Mouse (Mus musculus) stomach, embryonic 14.5 days (tissue): ENCODE measurements around the gene Scaper. TPM values are rescaled to one million over a fixed set of nuclear protein-coding genes. Genes with fewer than 3 reads are reported as not detected.

Experiments
- ATAC-seq: fragments of 200-750 bp; cut with Nextera tagmentation; 2 replicates; pipeline ENCODE4 v1.8.0; 2017; ENCODE audit warnings: low read depth, moderate TSS enrichment; ENCODE audit not compliant: insufficient number of reproducible peaks, insufficient read depth, low FRiP score
- H3K27ac ChIP-seq: fragments of 300-500 bp; sonication (generic); 2 replicates; pipeline ENCODE4 v1.5.1; 2014; ENCODE audit warnings: mild to moderate bottlenecking, low read length, moderate library complexity, mixed read lengths
- H3K27me3 ChIP-seq: fragments of 300-500 bp; sonication (generic); 2 replicates; pipeline ENCODE4 v1.6.1; 2014; ENCODE audit warnings: low read length, control low read depth, mixed read lengths; ENCODE audit not compliant: control insufficient read depth, insufficient read depth
- H3K36me3 ChIP-seq: fragments of 300-500 bp; sonication (generic); 2 replicates; pipeline ENCODE4 v1.6.1; 2014; ENCODE audit warnings: mild to moderate bottlenecking, control low read depth, low read length, moderate library complexity, mixed read lengths; ENCODE audit not compliant: control insufficient read depth, insufficient read depth
- H3K4me1 ChIP-seq: fragments of 300-500 bp; sonication (generic); 2 replicates; pipeline ENCODE4 v1.6.1; 2014; ENCODE audit warnings: low read length, control low read depth, mixed read lengths; ENCODE audit not compliant: control insufficient read depth, insufficient read depth
- H3K4me2 ChIP-seq: fragments of 300-500 bp; sonication (generic); replicated peaks from 2 replicates; pipeline ENCODE4 v1.6.1; 2014; ENCODE audit warnings: low read depth, low read length, control low read depth
- H3K4me3 ChIP-seq: fragments of 300-500 bp; sonication (generic); 2 replicates; pipeline ENCODE4 v1.5.1; 2014; ENCODE audit warnings: low read depth, low read length, control low read depth
- H3K9ac ChIP-seq: fragments of 300-500 bp; sonication (generic); replicated peaks from 2 replicates; pipeline ENCODE4 v1.6.1; 2014; ENCODE audit warnings: low read depth, mild to moderate bottlenecking, control low read depth, low read length, moderate library complexity, mixed read lengths
- H3K9me3 ChIP-seq: fragments of 300-500 bp; sonication (generic); 2 replicates; pipeline ENCODE4 v1.6.1; 2016; ENCODE audit warnings: low read depth, low read length, control low read depth; ENCODE audit not compliant: control insufficient read depth
- WGBS: fragments of 180-500 bp; shearing (Covaris S2); extraction: QIAGEN DNeasy Blood & Tissue Kit; methylation state at CpG from one replicate; pipeline ENCODE4 v1.1.7; 2014; 5-methylcytosine and 5-hydroxymethylcytosine counted together
- polyA plus RNA-seq: library from polyadenylated mRNA; unstranded; fragments of >200 nt; fragmentation: Nextera tagmentation; extraction: Ambion mirVana; gene quantifications from 2 replicates; pipeline ENCODE4 v1.2.1, GENCODE M21; 2014

Gene Scaper
- polyA plus RNA-seq, 1 experiment from 2014 or later, result 12.1 TPM

- H3K4me3 ChIP-seq, result no peak overlapping the region
- H3K4me1 ChIP-seq, result peaks cover 4% of the 10 kb centered on the region; the same call in 1 of the 2 replicates
- 42% methylated on average over 1 of the region's 1 CpGs for WGBS
- H3K4me2 ChIP-seq, result no peak overlapping the region
- no peaks in the 10 kb centered on the region for H3K36me3 ChIP-seq
- no peak overlapping the region for H3K27ac ChIP-seq
- H3K9ac ChIP-seq, result no peak overlapping the region
- no peaks in the 10 kb centered on the region for H3K9me3 ChIP-seq
- no peaks in the 10 kb centered on the region for H3K27me3 ChIP-seq
- ATAC-seq, result no peak
These were observed 242.6 kb downstream of the Scaper start for GRCm38 (mm10) chr9:55695307-55695706.

GRCm38 (mm10) chr9:55677099-55677498 is 260.8 kb downstream of the Scaper start:
- Histone ChIP-seq H3K4me2 (no peak overlapping the region), H3K27ac (no peak overlapping the region), H3K9ac (no peak overlapping the region), H3K36me3 (no peaks in the 10 kb centered on the region), H3K4me3 (no peak overlapping the region), H3K27me3 (no peaks in the 10 kb centered on the region), H3K4me1 (no peaks in the 10 kb centered on the region), H3K9me3 (no peaks in the 10 kb centered on the region)
- no peak for ATAC-seq

GRCm38 (mm10) chr9:55646444-55646843 is 291.5 kb downstream of the Scaper start:
- Histone ChIP-seq H3K9ac (no peak overlapping the region), H3K4me1 (no peaks in the 10 kb centered on the region), H3K4me2 (no peak overlapping the region), H3K9me3 (no peaks in the 10 kb centered on the region), H3K4me3 (no peak overlapping the region), H3K27ac (no peak overlapping the region), H3K36me3 (no peaks in the 10 kb centered on the region), H3K27me3 (no peaks in the 10 kb centered on the region)
- ATAC-seq, result no peak
- 91% methylated on average over 2 of the region's 2 CpGs for WGBS

GRCm38 (mm10) chr9:55626990-55627389 is 310.9 kb downstream of the Scaper start:
- H3K9me3 ChIP-seq, result no peaks in the 10 kb centered on the region; the same call in 1 of the 2 replicates
- H3K36me3 ChIP-seq, result no peaks in the 10 kb centered on the region
- WGBS, result 77% methylated on average over 5 of the region's 5 CpGs
- no peak overlapping the region for H3K27ac ChIP-seq
- H3K27me3 ChIP-seq, result no peaks in the 10 kb centered on the region
- H3K4me2 ChIP-seq, result no peak overlapping the region
- no peak overlapping the region for H3K4me3 ChIP-seq
- H3K9ac ChIP-seq, result no peak overlapping the region
- no peak for ATAC-seq
- H3K4me1 ChIP-seq, result no peaks in the 10 kb centered on the region

GRCm38 (mm10) chr9:55614711-55615110 is 323.2 kb downstream of the Scaper start:
- no peaks in the 10 kb centered on the region for H3K9me3 ChIP-seq
- no peak overlapping the region for H3K27ac ChIP-seq
- H3K4me2 ChIP-seq, result no peak overlapping the region
- no peaks in the 10 kb centered on the region for H3K27me3 ChIP-seq
- 76% methylated on average over 3 of the region's 3 CpGs for WGBS
- H3K4me3 ChIP-seq, result no peak overlapping the region
- H3K9ac ChIP-seq, result no peak overlapping the region
- H3K4me1 ChIP-seq, result no peaks in the 10 kb centered on the region
- no peaks in the 10 kb centered on the region for H3K36me3 ChIP-seq
- no peak for ATAC-seq

GRCm38 (mm10) chr9:55609751-55610150 is 328.2 kb downstream of the Scaper start:
- Histone ChIP-seq H3K9me3 (no peaks in the 10 kb centered on the region), H3K4me3 (no peak overlapping the region), H3K4me2 (no peak overlapping the region), H3K36me3 (no peaks in the 10 kb centered on the region), H3K4me1 (no peaks in the 10 kb centered on the region), H3K9ac (no peak overlapping the region), H3K27me3 (no peaks in the 10 kb centered on the region), H3K27ac (no peak overlapping the region)
- 49% methylated on average over 4 of the region's 4 CpGs for WGBS
- ATAC-seq, result no peak

GRCm38 (mm10) chr9:55608701-55609531 is 329.0 kb downstream of the Scaper start:
- no peaks in the 10 kb centered on the region for H3K27me3 ChIP-seq
- WGBS, result 19% methylated on average over 7 of the region's 7 CpGs
- no peak overlapping the region for H3K4me3 ChIP-seq
- no peak overlapping the region for H3K9ac ChIP-seq
- no peaks in the 10 kb centered on the region for H3K4me1 ChIP-seq
- no peak for ATAC-seq
- H3K27ac ChIP-seq, result no peak overlapping the region
- no peaks in the 10 kb centered on the region for H3K9me3 ChIP-seq
- H3K36me3 ChIP-seq, result no peaks in the 10 kb centered on the region
- no peak overlapping the region for H3K4me2 ChIP-seq

- no peak overlapping the region for H3K4me2 ChIP-seq
- no peaks in the 10 kb centered on the region for H3K4me1 ChIP-seq
- no peak overlapping the region for H3K9ac ChIP-seq
- no peaks in the 10 kb centered on the region for H3K27me3 ChIP-seq
- no peak overlapping the region for H3K27ac ChIP-seq
- ATAC-seq, result no peak
- H3K36me3 ChIP-seq, result no peaks in the 10 kb centered on the region
- H3K4me3 ChIP-seq, result no peak overlapping the region
- H3K9me3 ChIP-seq, result no peaks in the 10 kb centered on the region
These were observed 339.3 kb downstream of the Scaper start for GRCm38 (mm10) chr9:55598594-55598993.

GRCm38 (mm10) chr9:55586141-55586540 is 351.8 kb downstream of the Scaper start:
- Histone ChIP-seq H3K4me2 (no peak overlapping the region), H3K4me1 (peaks cover 11% of the 10 kb centered on the region), H3K9me3 (no peaks in the 10 kb centered on the region), H3K9ac (no peak overlapping the region), H3K27ac (no peak overlapping the region), H3K27me3 (no peaks in the 10 kb centered on the region), H3K4me3 (no peak overlapping the region), H3K36me3 (no peaks in the 10 kb centered on the region)
- no peak for ATAC-seq
- WGBS, result 94% methylated on average over 6 of the region's 6 CpGs
